Mouse (Mus musculus): ENCODE results near the gene Hivep3. TPM values are rescaled to one million over a fixed set of nuclear protein-coding genes. Genes with fewer than 3 reads are reported as not detected.

Gene Hivep3
- polyA plus RNA-seq, 1 experiment from 2014 or later = 3.2 TPM

DNA sequence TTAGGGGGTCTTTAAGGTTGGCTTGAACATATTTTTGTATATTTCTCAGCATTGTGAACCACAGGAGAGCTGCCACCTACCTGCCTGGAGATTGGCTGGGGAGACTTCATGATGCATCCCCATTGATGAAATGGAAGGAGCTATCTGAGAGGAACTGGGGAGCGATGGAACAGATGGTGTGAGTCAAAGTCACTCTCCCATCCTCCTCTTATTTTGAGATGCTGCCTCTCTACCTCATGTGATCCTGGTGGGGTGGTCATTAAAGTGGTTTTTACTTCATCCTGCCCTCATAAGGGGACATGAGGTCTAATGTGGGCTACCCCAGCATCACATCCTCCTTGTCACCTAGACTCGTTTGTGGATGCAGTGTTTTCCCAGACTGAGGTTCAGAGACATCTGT is 28.6 kb downstream of the Hivep3 start:
- 65% methylated on average over 2 of the region's 2 CpGs for WGBS
- H3K36me3 ChIP-seq = no peaks in the 10 kb centered on the region
- no peak overlapping the region for H3K9ac ChIP-seq
- H3K9me3 ChIP-seq = no peaks in the 10 kb centered on the region
- no peak overlapping the region for H3K27ac ChIP-seq
- H3K27me3 ChIP-seq = no peaks in the 10 kb centered on the region
- H3K4me2 ChIP-seq = no peak overlapping the region
- H3K4me1 ChIP-seq = no peaks in the 10 kb centered on the region
- no peak for ATAC-seq (ENCODE audit: insufficient number of reproducible peaks, low FRiP score, low TSS enrichment, low read depth)
- H3K4me3 ChIP-seq = no peak overlapping the region

- Histone ChIP-seq H3K4me3 (no peak overlapping the region), H3K27me3 (no peaks in the 10 kb centered on the region), H3K9ac (no peak overlapping the region), H3K36me3 (no peaks in the 10 kb centered on the region), H3K4me1 (no peaks in the 10 kb centered on the region), H3K4me2 (no peak overlapping the region), H3K9me3 (no peaks in the 10 kb centered on the region), H3K27ac (no peak overlapping the region)
- WGBS = 86% methylated on average over 3 of the region's 3 CpGs
- ATAC-seq (ENCODE audit: insufficient number of reproducible peaks, low FRiP score, low TSS enrichment, low read depth) = no peak
These were observed 34.5 kb downstream of the Hivep3 start for GRCm38 (mm10) chr4:119768046-119768445.

GRCm38 (mm10) chr4:119775913-119776312 is 42.3 kb downstream of the Hivep3 start:
- 82% methylated on average over 3 of the region's 3 CpGs for WGBS
- no peak overlapping the region for H3K27ac ChIP-seq
- no peak for ATAC-seq (ENCODE audit: insufficient number of reproducible peaks, low FRiP score, low TSS enrichment, low read depth)
- H3K4me3 ChIP-seq = no peak overlapping the region
- H3K9me3 ChIP-seq = no peaks in the 10 kb centered on the region
- H3K27me3 ChIP-seq = no peaks in the 10 kb centered on the region
- no peaks in the 10 kb centered on the region for H3K4me1 ChIP-seq
- H3K36me3 ChIP-seq = no peaks in the 10 kb centered on the region
- H3K4me2 ChIP-seq = no peak overlapping the region
- no peak overlapping the region for H3K9ac ChIP-seq

GRCm38 (mm10) chr4:119777146-119777545 is 43.6 kb downstream of the Hivep3 start:
- Histone ChIP-seq H3K27me3 (no peaks in the 10 kb centered on the region), H3K27ac (no peak overlapping the region), H3K4me2 (no peak overlapping the region), H3K4me1 (no peaks in the 10 kb centered on the region), H3K9me3 (no peaks in the 10 kb centered on the region), H3K36me3 (no peaks in the 10 kb centered on the region), H3K4me3 (no peak overlapping the region), H3K9ac (no peak overlapping the region)
- ATAC-seq (ENCODE audit: insufficient number of reproducible peaks, low FRiP score, low TSS enrichment, low read depth) = no peak
- WGBS = 76% methylated on average over 3 of the region's 3 CpGs

GRCm38 (mm10) chr4:119779561-119780400 is 46.2 kb downstream of the Hivep3 start:
- H3K36me3 ChIP-seq = no peaks in the 10 kb centered on the region
- no peak for ATAC-seq (ENCODE audit: insufficient number of reproducible peaks, low FRiP score, low TSS enrichment, low read depth)
- no peaks in the 10 kb centered on the region for H3K27me3 ChIP-seq
- no peaks in the 10 kb centered on the region for H3K4me1 ChIP-seq
- no peak overlapping the region for H3K4me3 ChIP-seq
- H3K9ac ChIP-seq = no peak overlapping the region
- H3K27ac ChIP-seq = no peak overlapping the region
- H3K9me3 ChIP-seq = no peaks in the 10 kb centered on the region
- no peak overlapping the region for H3K4me2 ChIP-seq
- WGBS = 24% methylated on average over 5 of the region's 5 CpGs

- no peak overlapping the region for H3K4me2 ChIP-seq
- no peak overlapping the region for H3K9ac ChIP-seq
- ATAC-seq (ENCODE audit: insufficient number of reproducible peaks, low FRiP score, low TSS enrichment, low read depth) = no peak
- H3K27ac ChIP-seq = no peak overlapping the region
- H3K9me3 ChIP-seq = no peaks in the 10 kb centered on the region
- H3K4me3 ChIP-seq = no peak overlapping the region
- H3K36me3 ChIP-seq = no peaks in the 10 kb centered on the region
- H3K4me1 ChIP-seq = no peaks in the 10 kb centered on the region
- 73% methylated on average over 6 of the region's 6 CpGs for WGBS
- H3K27me3 ChIP-seq = no peaks in the 10 kb centered on the region
These were observed 47.3 kb downstream of the Hivep3 start for GRCm38 (mm10) chr4:119780881-119781280.

GRCm38 (mm10) chr4:119784959-119785358 is 51.4 kb downstream of the Hivep3 start:
- H3K27ac ChIP-seq = no peak overlapping the region
- no peak overlapping the region for H3K4me3 ChIP-seq
- H3K9me3 ChIP-seq = no peaks in the 10 kb centered on the region
- no peaks in the 10 kb centered on the region for H3K36me3 ChIP-seq
- H3K4me1 ChIP-seq = no peaks in the 10 kb centered on the region
- 80% methylated on average over 3 of the region's 3 CpGs for WGBS
- no peak overlapping the region for H3K9ac ChIP-seq
- ATAC-seq (ENCODE audit: insufficient number of reproducible peaks, low FRiP score, low TSS enrichment, low read depth) = no peak
- no peak overlapping the region for H3K4me2 ChIP-seq
- no peaks in the 10 kb centered on the region for H3K27me3 ChIP-seq

- Histone ChIP-seq H3K4me3 (no peak overlapping the region), H3K4me2 (no peak overlapping the region), H3K9ac (no peak overlapping the region), H3K27me3 (no peaks in the 10 kb centered on the region), H3K27ac (no peak overlapping the region), H3K9me3 (no peaks in the 10 kb centered on the region), H3K4me1 (no peaks in the 10 kb centered on the region), H3K36me3 (no peaks in the 10 kb centered on the region)
- 79% methylated on average over 2 of the region's 2 CpGs for WGBS
- no peak for ATAC-seq (ENCODE audit: insufficient number of reproducible peaks, low FRiP score, low TSS enrichment, low read depth)
These were observed 52.7 kb downstream of the Hivep3 start for GRCm38 (mm10) chr4:119786307-119786706.

DNA sequence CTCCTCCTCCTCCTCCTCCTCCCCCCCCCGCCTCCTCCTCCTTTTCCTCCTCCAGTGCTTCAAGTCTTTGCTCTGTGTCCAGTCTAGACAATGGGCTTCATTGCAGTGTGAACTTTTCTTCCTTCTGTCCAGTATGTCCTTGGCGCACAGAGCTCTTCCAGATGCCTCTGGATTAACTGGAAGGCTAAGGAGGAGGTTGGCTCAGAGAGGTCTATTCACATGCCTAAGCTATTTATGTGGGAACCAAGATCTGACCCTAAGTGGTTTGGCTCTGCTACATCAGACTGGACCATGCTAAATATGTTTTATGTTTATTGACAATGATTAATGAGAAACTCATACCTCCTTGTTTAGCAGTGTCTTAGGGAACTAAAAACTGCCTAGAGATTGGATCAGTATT is 53.1 kb downstream of the Hivep3 start:
- Histone ChIP-seq H3K4me2 (no peak overlapping the region), H3K36me3 (no peaks in the 10 kb centered on the region), H3K27ac (no peak overlapping the region), H3K9me3 (no peaks in the 10 kb centered on the region), H3K4me1 (no peaks in the 10 kb centered on the region), H3K9ac (no peak overlapping the region), H3K4me3 (no peak overlapping the region), H3K27me3 (no peaks in the 10 kb centered on the region)
- no peak for ATAC-seq (ENCODE audit: insufficient number of reproducible peaks, low FRiP score, low TSS enrichment, low read depth)
- 83% methylated on average over 1 of the region's 2 CpGs for WGBS

DNA sequence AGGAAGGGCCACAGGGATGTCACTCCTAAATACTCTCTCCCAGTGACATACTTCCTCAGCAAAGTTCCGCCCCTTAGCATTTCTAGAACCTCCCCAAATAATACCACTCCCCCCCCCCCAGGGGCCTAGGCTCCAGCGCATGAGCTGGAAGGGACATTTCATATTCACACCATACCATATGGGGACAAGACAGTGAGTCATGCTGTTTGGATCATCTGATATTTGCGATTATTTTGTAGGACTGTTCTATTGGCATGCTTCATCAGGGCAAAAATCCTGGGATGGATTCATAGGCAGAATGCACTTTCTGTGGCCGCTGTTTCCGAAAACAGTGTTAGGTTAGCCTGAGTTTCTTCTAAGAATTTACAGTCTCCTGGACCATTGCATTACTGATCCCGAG is 55.2 kb downstream of the Hivep3 start:
- no peak overlapping the region for H3K27ac ChIP-seq
- ATAC-seq (ENCODE audit: insufficient number of reproducible peaks, low FRiP score, low TSS enrichment, low read depth) = no peak

DNA sequence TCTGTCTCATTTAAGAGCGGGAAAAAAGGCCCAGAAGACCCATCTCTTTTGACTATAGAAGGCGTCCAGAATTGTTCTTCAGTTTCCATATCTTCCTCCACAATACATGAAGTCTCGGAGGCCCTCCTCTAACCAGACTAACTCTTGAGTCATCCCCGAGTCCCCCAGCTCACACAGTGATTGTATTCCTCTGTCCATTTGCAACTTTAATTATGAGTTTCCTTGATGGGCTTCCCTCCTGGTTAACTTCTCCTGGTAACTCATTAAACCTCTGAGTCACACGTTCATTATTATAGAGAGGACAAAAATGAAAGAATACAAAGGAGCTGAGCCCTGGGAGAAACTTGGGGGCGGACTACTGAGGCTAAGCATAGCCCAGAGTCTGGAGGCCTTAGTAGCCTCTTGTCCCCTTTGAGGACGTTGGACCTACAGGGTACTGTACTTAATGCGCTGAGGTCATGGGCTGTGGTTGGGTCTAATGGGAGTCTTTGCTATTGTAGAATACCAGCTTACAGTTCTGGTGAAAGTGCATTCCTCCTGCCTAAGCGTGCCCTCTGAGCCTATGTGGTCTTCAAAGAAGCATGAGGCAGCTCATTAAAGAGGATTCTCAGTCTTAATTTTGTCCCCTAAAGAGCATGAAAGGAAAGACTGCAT is 56.0 kb downstream of the Hivep3 start:
- Histone ChIP-seq H3K4me2 (no peak overlapping the region), H3K4me1 (no peaks in the 10 kb centered on the region), H3K27ac (no peak overlapping the region), H3K9me3 (no peaks in the 10 kb centered on the region), H3K27me3 (no peaks in the 10 kb centered on the region), H3K9ac (no peak overlapping the region), H3K4me3 (no peak overlapping the region), H3K36me3 (no peaks in the 10 kb centered on the region)
- ATAC-seq (ENCODE audit: insufficient number of reproducible peaks, low FRiP score, low TSS enrichment, low read depth) = no peak
- WGBS = 71% methylated on average over 9 of the region's 9 CpGs

More for the DNA sequence above, 55.2 kb downstream of the Hivep3 start:
- Histone ChIP-seq H3K4me2 (no peak overlapping the region), H3K9me3 (no peaks in the 10 kb centered on the region), H3K36me3 (no peaks in the 10 kb centered on the region), H3K4me3 (no peak overlapping the region), H3K9ac (no peak overlapping the region), H3K4me1 (no peaks in the 10 kb centered on the region), H3K27me3 (no peaks in the 10 kb centered on the region)
- 86% methylated on average over 6 of the region's 6 CpGs for WGBS

GRCm38 (mm10) chr4:119798891-119799290 is 65.3 kb downstream of the Hivep3 start:
- no peaks in the 10 kb centered on the region for H3K27me3 ChIP-seq
- H3K4me1 ChIP-seq = no peaks in the 10 kb centered on the region
- no peak for ATAC-seq (ENCODE audit: insufficient number of reproducible peaks, low FRiP score, low TSS enrichment, low read depth)
- 63% methylated on average over 3 of the region's 3 CpGs for WGBS
- no peak overlapping the region for H3K27ac ChIP-seq
- H3K36me3 ChIP-seq = no peaks in the 10 kb centered on the region
- no peaks in the 10 kb centered on the region for H3K9me3 ChIP-seq
- no peak overlapping the region for H3K9ac ChIP-seq
- H3K4me2 ChIP-seq = no peak overlapping the region
- no peak overlapping the region for H3K4me3 ChIP-seq
